Mouse (Mus musculus): ENCODE measurements at regions not wholly inside any gene's neighbourhood (a gene's known extent, or its start where the extent isn't known, plus 50 kb on each side); places are given as distances from the start of the nearest gene placed in this dataset.

DNA sequence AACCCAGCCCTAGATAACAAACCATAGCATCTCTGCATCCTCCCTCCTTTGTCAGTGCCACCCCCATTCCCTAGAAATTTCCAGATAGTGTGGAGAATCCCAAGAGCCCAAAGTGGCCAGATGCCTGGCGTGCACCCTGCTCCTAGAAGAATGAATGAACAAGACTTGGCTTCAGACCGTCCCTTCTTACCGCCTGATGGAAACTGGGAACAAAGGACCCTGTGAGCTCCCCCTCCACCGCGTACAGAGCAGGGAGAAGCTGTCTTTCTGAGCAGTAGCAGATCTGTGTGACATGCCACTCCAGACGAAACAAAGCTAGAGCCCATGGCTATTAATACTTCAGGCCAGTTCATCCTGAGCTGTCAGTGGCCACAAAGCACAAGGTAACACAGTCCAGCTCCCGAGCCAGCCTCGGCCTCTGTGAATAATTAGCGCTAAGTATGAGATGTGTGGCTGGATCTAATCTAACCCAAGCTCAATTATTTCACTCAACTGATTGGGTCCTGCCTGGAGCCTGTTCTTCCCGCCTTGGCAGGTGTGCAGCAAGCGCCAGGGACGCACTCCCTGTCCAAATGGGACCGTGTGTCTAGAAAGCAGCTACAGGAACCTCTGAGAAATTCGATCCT lies 111.6 kb downstream of the Cxcl12 start:
- no peak for DNase-seq

DNA sequence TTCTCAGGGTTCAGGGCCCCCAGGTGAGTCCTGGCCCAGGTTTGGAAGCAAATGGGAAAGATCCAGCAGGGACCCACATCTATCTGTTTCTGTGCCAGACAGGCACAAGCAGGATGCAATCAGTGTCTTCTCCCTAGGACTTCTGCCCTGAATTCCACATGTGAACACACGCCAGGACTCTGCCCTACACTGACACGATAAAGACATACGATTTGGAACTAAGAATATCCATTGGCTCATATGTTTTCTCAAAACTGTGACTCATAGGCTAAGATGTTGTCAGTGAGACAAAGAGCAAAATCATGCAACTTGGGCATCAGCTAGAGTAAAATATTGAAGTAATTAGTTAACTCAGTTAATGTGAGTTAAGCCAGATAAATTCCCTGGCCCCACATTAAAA lies 112.6 kb downstream of the Cxcl12 start:
- DNase-seq, result no peak

DNA sequence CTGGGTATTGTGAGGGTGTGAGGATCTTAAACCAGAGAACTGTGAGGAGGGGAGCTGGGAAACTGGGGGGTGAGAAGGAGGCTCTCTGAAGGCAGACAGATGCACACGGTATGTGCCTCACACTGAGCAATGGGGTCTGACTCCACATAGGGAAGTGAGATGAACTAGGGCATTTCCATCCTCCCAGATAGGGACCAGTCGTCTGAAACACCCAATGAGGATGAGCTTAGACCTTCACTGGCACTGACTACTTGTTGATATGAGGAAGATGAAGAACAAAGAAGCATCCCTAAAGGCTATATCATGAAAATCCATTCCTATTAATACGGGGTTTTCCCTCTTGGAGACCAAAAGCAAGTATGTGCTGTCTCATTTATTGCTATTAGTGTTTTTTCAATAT lies 115.3 kb downstream of the Cxcl12 start:
- DNase-seq, result no peak

DNA sequence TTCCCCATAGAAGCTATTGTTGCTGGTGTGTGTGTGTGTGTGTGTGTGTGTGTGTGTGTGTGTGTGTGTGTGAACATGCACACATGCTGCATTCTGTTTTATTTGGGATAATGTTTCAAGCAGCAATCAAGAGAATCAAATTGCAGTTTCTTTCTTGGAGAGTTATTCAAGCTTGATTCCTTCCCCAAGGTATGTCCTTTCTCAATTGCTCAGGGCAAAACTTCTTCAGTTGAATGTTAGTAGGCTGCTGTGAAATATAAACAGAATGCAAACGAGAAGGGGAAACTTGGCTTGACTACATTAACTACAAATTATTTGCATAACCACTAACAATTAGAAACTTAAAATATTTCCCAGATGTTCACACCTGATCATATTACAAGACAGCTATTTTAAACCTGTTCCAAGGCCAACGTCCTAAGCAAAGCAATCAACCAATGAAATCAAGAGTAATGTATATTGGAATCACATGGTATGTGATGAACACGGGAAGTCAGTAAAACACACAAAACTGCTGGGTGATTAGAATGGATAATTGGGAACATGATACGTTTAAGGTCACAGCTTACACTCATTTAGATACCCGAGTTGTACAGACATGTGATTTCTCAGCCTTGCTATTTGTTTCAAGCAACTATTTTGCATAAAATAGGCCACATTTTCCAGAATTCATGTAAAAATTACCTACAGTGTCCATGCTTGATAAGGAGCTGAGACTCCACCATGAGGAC lies 116.2 kb downstream of the Cxcl12 start:
- DNase-seq, result no peak

DNA sequence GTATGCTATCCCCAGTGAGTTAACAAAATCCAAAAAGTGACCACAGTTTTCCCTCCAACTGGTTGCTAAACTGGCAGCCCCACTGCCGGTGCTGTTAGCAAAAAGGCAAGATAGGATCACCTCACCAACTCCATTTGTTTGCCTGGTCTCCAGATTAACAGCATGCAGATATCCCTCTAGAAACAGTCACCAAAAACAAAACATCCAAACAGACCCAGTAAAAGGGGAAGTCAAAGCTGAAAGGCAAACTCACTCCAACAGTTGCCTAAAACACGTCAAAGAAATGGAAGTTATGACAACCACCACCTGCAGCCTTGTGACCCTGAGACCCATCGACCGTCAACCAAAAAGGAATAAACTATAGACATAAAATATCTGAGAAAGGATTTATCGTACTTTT lies 119.1 kb downstream of the Cxcl12 start:
- DNase-seq, result no peak

DNA sequence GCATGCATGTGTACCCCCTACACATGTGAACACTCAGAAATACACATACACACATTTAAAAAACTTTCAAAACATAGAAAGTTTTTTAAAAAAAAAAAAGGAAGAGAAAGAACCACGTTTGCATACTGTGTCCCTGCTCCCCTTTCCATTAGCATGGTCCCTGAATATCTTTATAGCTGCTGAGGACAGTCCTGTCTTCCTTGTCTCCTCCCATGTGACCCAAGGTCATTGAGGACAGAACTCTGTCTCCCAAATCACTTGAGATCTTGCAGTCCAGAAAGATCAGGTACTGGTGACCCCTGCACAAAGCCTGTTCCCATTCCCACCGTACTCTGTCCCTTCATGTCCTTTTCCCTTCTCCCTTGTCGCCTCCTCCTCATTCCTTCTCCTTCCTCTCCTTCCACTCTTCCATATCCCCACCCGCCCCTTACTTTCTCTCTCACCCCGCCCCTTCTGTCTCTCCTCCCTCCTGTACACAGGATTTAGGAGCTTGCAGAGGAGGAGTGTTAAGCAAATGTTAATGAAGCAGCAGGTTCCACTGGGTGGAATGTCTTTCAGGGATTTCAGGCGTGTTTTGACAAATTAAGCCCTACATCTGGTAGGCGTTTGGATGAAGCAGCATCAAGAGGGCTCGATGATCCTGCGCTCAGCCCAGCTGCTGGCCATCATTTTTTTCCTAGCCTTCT lies 125.6 kb downstream of the Cxcl12 start:
- DNase-seq, result no peak

DNA sequence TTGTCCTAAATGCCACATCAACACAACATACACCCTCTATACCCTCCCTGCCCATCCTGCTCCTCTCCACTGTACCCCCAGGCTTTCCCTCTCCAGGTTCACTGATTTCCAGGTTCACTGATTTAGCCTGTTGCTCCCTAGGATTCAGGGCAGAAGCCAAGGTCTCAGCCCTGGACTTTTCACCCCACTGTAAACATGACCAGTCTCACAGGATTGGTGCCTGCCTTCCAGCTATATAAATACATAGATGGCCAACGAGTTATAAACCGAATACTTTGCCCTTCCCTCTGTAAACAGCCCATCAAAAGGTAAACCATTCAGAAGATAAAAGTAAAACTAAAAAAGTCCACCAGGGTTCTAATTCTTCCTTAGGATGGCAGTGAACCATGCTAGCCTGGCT lies 129.6 kb downstream of the Cxcl12 start:
- DNase-seq, result no peak

DNA sequence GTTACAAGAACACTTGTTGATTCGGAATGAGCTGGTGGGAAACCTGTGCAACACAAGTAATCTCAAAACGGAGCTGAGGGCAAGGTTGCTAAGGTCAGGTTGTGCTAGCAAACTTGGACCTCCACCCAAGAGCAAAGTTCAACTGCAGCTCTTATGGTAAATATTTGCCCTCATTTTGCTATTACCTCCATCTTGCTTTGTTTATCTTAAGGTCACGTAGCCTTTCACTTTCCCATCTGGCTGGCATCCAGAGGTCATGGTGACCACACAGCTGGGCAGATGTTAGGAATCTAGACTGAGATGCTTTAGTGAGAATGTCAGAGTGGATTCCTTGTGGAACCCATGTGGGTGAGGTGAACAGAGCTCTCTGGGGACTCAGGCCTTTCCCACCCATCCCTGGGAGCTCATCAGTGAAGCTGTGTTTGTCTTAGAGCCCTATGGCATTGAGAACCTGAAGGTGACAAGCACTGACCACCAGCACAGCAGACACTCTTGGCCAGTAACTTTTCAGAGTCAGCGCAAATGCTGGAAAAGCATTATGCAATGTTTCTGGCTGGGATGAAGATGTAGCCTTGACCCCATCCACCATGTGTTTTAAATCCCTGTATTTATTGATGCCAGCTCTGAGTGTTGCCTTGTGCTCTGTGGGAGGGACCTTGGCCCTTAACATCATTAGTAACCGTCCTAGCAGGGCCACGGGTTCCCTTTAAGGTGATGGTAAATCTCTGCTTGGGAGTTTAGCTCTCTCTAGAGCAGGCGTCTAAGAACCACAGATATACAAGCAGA lies 131.4 kb downstream of the Cxcl12 start:
- DNase-seq, result peak in 1 of 2 experiments; percentile 8

DNA sequence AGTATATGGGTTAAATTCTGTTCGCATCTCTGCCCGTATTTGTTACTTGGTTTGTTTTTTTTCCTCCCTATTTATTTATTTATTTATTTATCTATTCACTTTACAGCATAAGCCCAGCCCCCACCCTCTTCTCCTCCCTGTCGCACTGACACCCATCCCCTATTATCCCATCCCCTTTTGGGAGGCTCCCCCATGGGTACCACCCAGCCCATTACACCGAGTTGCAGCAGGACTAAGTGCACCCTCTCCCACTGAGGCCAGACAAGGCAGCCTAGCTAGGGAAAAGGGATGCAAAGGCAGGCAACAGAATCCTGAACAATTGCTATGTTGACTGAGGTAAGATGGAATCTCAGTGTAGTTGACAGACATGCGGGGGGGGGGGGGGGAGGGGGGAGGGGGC lies 135.0 kb downstream of the Cxcl12 start:
- DNase-seq, result no peak

DNA sequence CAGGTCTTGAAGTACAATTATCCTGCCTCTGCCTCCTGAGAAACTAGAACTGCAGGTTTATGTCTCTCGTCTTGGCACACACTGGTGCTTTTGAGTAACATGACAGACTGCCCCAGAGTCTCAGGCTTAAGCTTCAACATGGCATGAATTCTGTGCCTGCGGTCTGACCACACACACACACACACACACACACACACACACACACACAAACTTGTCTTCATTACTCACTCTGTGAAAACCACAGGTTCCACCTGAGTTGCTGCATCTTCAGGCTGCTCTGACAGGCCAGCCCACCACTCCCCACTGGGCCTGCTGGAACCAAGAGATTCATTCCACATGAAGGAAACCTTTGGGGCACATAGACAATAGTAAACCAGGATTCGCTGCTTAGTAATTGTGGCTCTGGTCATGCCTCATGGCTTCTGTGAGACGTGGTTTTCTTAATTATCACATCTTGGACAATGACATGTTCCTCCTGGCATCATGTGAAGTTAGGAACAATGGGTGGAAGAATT lies 137.5 kb downstream of the Cxcl12 start:
- no peak for DNase-seq

DNA sequence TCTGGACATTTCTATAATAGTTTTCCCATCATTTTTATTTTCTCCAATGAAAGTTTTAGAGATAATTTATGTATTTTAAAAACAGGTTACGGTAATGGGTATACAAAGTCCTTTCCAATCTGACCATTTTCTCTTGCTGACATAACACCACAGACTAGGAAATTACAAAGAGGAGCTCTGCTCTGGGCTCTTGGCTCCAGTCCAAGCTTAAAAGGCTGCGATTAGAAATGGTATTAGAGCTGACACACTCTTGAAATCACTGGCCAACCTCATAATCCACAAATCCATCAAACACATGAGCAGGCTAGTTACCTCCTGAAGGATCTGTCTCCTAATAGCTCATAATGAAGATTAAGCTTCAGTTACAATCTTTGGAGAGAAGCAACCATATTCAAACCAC lies 140.3 kb downstream of the Cxcl12 start:
- no peak for DNase-seq

DNA sequence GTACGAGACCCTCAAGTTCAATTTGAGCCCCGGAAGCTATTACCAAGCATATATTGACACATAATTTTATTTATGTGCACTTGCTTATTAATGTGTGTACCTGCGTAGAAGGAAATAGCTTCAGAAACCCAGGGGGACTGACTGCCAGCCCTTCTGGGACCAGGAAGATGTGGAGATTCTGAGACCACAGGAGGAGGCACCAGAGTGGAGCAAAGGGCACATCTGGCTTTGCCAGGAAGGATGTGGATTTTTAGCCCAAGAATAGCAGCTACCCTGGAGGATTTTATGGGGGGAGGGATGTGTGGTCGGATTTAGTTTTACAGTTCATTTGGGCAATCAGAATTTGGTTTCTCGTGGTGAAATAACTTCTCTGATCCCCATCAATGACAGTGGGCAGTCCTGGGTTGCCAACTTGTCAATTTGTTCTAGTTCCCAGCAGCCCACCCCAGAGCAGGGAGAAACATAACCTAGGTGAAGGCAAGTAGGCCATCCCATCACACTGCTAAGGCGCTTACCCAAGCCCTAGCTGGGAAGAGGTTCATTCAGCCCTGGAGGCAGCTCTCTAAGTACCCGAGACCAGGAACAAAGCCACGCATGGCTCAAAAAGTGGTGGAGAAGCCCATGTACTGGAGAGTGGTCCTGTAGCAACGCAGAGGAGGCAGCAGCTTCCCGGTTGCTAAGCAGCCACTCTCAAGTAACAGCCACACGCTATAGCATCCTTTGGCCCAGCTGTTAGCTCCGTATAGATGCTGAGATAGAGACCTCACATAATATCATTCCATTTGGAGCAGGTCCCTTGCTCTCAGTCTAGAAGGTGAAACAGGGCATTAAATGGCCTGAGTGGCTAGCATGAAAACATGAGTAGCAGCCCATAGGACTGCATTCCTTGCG lies 144.8 kb downstream of the Cxcl12 start:
- no peak for DNase-seq

DNA sequence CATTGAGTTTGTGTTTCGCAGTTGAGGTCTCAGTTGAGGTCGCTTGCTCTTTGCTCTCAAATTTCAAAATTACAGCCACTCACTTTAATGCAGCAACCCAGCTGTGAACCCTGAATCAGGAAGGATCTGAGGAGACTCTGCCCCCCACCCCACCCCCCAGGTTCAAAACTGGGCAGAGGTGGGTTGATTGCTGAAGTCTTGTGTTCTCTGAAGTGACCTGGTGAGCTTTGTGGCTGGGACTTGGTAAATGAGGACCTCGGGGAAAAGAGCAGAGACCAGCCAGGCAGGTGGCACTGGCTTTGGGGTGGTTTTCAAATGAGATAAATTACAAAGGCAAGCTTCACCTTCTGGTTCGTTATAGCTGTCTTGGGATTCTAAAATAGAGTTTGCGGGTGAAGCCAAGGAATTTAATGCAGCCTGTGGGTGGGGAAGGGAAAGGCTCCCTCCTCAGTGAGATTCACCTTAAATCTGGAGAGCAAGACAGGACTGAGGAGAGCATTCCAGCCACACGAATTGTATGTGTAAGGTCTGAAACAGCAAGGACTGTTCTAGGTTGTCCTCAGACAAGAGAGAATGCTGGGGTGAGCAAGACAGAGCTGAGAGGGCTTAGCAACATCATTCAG lies 145.7 kb downstream of the Cxcl12 start:
- no peak for DNase-seq

DNA sequence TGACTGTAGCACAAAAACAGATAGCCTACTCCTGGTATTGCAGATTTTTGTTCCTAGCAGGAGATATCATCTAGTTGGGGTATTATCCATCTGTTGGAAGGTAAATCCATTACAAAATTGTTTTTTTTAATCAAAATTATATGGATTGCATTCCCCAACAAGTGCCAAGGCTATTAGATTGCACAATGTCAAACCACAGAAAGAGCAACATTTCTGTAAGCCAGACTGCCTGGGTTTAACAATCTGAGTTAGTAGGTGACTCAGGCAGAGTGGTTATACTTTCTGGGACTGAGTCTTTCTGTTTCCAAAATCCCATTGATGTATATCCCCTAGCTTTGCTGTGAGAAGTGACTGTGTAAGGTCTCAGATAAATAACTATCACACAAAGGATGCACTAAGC lies 155.0 kb downstream of the Cxcl12 start:
- no peak for DNase-seq

DNA sequence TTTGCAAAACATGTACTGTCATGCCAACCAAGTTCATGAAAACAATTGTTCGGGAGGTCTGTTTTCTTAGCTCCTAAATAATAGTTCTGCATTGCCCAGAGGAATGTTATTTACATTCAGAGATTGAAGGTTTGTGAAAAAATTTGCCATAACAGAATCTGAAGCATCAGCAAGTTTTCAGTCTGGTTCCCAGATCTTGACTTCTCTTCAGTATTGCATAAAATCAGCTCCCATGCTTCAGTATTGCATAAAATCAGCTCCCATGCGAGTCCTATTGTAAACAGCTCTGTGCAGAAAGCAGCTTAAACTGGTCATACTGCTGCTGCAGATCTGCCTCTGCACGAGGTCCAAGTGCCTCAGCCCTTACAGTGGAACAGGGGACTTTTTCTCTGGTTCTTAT lies 155.5 kb downstream of the Cxcl12 start:
- DNase-seq, result no peak

DNA sequence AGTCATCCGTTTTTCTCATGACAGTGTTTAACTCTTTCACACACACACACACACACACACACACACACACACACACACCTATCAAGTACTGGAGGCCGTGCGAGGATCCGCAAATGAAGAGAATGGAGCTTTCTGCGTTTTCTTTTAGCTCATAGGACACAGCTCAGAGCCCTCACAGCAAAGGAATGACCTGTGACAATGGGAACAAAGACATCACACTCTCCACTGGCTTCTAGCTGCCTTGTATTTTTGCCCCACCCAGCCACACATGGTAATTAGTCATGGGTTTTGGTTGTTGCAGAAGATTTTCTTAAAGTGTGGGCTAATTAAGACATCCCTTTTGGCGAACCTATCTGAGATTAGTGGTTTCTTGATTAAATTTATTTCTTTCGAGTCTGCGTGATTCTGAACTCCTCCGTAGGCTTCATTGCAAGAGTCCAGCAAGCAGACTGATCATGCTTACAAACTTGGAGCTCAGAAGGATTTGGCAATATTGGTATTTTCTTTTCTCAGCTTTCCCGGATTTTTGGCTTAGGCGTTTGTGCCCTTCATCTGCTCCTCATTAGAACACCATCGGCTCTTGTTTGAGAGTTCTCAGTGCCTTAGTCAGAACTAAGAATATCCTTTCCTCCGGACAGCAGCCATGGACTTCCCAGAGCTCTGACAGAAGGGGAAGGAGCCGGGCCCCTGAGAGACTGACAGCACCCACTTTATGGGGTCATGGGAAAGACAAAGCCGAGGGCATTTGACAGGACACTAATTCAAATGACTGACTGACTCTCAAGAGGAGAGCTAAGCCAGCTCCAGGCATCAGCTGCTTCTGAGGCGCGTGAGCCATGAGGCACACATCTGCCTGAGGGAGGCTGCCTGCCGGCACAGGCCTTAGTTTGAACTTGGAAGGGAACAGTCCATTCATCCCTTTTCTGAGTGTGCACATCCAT lies 158.8 kb downstream of the Cxcl12 start:
- DNase-seq, result no peak

DNA sequence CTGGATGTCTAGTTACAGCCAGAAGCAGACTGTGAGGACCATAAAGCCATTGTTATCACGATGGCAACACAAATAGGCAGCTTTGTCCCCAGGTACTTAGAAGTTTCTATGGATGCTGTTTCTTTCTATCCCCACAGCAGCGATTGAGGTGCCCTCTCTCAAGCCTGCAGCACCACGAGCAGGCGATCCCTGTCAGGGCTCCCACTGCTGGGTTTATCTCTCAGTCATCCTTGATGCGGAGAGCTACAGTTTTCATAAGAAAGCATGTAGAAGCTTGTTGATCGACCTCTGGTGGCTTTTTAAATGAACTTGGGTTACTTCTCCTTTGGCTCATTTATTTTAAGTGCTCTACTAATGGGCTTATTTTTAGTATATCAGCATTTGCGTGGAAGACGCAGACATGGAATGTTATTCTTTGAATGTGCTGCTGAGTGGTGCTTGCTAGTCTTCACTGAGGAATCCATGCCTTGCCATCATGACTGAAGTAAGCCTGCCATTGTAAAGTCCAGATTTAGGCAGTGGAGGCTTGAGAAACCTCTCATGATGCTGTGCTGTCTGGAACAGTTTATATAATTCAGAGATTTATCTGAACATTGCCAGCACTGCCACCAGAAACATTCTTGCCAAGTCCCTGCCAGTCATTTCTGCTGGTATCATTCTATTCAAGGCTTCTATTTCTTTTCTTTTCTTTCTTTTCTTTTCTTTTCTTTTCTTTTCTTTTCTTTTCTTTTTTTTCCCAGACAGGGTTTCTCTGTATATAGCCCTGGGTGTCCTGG lies 161.0 kb downstream of the Cxcl12 start:
- DNase-seq, result no peak

DNA sequence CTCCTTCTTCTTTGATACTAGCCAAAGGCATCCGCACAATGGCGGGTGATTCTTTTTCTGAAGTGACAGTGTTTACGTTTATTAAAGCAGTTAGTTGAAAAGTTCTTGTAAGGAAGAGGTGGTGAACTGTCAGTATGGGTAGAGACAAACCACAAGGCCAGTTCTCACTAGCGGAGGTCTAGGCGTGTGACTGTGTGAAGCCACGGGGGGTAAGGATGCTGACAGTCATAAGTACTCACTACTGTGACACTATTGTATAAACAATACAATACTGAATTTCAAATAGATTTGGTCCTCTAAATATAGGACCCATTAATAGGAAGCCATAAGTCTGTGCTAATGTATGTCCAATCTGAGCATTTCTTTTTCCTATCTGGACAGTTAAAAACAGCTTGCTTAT lies 161.9 kb downstream of the Cxcl12 start:
- DNase-seq, result no peak

DNA sequence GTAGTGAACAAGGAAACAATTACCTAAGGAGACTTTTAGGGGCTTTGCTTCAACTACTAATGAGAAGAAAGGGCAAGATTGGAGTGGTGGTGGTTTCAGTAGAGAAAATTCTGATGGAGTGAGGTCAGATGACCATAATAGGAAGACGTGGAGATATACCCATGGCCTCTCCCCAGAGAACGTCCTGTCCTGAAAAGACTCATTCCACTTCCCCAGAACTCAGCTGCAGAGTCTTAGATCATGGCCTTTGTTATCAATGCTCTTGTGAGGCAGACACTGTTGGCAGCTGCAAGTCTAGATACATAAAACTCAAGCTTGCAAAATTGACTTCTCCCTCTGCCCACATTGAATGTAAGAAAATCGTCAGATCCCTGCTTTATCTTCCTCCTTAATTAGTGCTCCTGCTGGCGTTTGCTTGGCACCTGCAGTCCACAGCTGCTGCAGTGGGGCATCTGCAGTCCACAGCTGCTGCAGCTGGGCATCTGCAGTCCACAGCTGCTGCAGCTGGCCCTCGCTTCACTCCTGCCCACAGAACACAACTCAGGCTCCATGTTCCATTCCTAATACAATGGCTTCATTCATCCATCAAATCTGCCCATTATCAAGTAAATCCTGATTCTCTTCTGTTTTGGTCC lies 162.5 kb downstream of the Cxcl12 start:
- no peak for DNase-seq
